Mouse (Mus musculus) adrenal gland, postnatal 4 days (tissue): Measurements from ENCODE around the gene Wdr72. TPM values are rescaled to one million over a fixed set of nuclear protein-coding genes. Genes with fewer than 3 reads are reported as not detected.
A peak's percentile ranks its signal among the peaks of the same experiment; 100 is the strongest.

Experiments used
- DNase-seq, 2 experiments: peaks; one replicate each; pipeline ENCODE4 v3.0.0; 2021 to 2022; ENCODE audit warnings: low spot score in 2 of 2, mixed read lengths in 2 of 2
- long read RNA-seq, 2 experiments: library from polyadenylated mRNA; stranded (forward); transcript quantifications; one replicate each; pipeline ENCODE4 v2.0.0; 2021
- total RNA-seq, 2 experiments: library from RNA; stranded (reverse); gene quantifications; 2 replicates each; pipeline ENCODE4 v1.2.3; 2021

Gene Wdr72
- 1 to 10 TPM in 1 of 2 experiments, under 1 TPM in 1; 0.17 to 1.1 TPM for total RNA-seq
- long read RNA-seq, experiment 1: 0 reads
- long read RNA-seq, experiment 2, full-length matches to known transcripts: 1 of 1 reads
- long read RNA-seq, experiment 2, partial matches to known transcripts: 0 of 1 reads
- long read RNA-seq, experiment 2, other reads (novel, unspliced or antisense): 0 of 1 reads

DNA sequence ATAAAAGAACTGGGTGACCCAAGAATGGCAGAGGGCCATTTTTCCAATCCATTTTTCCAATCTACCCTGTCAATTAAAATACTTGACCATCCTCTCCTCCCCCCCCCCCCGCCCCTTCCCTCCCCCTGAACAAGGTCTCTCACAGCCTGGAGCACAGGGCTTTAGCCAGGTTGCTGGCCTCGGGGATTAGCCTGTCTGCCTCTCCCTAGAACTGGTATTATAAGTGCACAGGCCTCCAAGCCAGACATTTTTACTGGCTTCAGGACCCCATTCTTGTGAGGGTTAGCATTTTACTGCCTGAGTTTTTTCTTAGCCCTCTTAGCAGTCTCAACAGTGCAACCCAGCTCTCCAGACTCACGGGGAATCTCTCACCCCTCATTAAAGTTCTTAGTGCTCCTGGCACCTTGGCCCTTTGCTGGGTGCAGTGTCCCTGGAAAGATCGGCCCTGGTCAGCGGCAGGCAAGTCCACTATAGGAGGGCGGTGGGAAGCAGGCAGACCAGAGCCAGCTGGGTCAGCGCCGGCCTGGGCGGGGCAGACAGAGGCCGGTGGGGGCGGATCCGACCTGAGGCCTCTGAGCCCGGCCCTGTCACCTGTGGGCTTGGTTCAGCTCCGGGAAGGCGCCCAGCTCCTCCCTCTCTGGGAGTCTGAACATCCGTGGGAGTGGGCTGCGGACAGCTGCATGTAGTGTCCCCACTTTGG lies at the start of gene Wdr72:
Wdr72 (plus strand) TSS at position 596 of the 700 bp plus-strand sequence.
- DNase-seq: no peak

DNA sequence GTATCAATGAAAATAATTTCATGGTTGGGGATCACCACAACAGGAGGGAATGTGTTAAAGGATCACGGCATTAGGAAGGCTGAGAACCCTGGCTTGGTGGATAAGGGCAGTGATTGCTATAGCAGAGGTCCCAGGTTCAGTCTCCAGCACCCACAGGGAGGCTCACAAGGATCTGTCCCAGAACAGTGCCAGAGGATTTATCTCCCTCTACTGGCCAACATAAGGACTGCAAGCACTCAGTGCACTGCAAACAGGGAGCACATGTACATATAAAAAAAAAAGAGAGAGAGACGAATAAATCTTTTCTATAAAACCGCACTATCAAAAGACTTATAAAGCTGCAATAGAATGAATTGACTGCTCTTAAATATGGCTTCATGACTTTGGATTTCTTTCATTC lies 43.9 kb upstream of the Wdr72 start:
- DNase-seq: no peak

DNA sequence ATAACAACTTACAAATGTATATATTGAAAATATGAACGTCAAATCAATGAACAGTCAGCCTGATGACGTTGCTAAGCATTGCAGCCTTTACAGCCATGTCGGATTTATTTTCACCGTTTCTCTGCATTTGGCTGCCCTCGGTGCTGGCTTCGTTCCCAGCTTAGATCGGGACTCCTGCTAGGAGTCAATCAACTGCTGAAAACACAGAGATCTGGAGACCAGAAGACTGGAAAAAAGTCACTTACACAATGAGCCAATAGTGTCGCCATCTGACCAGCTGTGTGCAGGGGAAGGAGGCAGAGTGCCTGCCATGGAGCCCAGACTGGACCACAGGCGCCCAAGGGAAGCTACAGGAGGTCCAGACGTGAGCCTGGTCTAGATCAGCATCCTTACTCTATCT lies 43.4 kb upstream of the Wdr72 start:
- no peak for DNase-seq

DNA sequence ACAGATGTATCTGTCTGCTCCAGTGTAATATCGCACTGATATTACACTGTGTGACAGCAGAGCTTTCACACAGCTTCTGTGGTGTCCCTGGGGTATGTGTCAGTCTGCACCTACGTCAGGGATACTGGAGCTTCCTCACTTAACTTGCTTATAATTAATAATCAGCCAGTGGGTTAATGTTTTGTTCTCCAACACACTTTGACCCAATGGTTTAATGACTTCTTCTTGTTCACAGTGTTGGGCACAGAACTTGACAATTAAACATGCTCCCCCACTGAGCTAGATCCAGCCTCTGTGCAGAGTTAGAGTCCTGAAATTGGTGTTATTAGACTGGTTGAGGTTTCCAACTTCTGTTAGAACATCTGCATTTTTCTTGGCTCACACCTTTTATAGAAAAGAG lies 34.2 kb upstream of the Wdr72 start:
- DNase-seq: no peak

DNA sequence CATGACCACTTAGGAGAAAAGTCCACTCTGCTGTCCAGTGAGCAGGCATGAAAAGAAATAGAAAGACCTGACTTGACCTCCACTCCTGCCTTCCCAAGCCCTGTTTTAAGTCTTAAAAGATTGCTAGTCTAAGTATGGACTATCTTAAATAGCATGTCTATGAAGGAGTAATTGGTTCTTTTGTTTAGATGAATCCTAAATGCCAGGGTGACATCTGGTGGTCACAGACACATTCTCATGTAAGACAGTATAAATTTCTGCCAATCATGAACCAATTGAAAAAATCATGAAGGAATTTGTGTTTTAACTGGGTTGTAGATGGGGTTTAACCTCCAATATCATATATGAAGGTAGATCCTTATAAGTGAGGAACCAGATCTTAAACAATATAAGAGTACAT lies 31.7 kb upstream of the Wdr72 start:
- no peak for DNase-seq

DNA sequence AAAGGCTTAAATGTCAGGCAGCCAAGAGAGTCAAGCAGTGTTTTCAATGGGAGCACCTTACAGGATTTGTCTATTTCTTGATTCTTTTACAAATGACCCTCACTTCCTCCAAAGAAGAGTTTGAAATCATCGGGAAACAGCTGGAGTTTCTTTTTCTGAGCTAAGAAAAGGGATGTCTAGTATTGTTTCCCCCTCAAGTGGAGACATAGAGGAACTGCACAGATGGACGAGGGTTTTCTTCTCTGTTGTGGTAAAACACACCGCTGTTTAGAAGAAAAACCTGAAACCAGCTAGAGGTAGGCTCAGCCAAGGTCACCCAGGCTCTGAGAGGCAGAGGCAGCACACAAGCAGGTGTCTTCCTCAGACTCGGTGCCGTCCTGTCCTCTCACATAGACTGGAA lies 29.9 kb upstream of the Wdr72 start:
- no peak for DNase-seq

DNA sequence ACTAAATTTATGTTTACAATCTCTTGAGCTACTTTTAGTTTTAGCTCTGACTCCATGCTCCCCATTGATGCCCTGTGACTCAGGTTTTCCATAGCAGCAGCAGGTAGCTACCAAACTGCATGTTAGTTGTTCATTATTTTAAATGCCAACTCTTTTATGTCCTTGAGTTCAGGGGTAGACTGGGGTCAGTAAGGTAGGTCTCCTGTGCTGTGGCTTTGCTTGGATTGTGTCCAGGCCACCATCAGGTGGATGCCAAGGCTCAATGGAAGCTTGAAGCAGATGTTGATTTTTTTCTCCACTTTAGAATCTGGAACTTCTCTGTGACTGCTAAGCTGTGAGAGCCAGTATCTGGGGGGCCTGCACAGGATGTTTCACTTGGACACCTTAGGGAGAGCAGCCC lies 8.6 kb upstream of the Wdr72 start:
- no peak for DNase-seq

DNA sequence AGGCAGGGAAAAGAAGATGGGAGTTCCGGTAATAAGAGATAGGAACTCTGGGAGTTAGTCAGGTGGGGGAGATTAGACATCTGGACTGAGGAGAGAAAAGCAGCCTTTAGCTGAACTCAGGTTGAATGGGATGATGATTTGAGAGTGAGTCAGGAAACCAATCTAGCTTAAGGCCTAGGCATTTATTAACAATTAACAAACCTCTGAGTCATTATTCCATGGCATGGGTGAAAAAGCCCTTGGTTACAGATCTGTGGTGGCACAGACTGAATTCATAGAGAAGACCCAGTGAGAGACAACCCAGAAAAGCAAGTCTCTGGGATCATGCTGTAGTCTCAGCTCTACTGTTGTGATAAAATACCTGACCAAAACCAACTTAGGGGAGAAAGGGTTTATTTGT lies 7.5 kb upstream of the Wdr72 start:
- no peak for DNase-seq

DNA sequence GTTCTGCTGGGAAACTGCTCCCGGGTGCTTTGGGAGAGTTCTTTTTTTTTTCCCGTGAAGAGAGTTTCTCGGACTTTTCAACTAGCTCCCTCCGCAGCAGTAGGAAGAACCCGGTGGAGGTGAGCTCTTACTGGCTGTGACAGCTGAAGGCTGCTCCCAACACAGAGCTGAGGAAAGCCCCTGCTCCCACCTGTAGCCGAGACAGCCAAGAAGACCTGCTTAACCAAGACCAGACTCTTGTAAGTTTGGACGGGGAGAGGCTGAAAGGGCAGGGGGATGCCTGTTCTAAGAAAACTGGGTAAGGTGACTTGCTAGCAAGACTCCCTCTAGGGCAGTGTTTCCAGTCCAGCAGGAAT lies 283 bp downstream of the Wdr72 start:
- no peak for DNase-seq

DNA sequence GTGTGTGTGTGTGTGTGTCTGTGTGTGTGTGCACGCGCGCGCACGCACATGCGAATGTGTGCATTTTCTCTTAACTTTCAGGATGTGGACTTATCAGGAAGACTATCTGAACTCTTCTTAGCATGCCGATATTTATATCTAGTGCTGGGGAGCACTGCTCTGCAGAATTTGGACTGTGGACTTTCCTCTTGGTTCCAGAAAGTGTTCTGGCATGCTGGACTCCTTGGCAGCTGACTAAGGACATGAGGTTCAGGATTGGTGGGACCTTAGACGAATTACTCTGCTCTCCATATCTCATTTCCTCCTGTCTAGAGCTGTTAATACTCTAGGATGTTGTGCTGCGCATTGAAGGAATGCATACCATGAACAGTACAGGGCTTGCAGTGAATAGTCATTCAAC lies 2.4 kb downstream of the Wdr72 start:
- DNase-seq: no peak

DNA sequence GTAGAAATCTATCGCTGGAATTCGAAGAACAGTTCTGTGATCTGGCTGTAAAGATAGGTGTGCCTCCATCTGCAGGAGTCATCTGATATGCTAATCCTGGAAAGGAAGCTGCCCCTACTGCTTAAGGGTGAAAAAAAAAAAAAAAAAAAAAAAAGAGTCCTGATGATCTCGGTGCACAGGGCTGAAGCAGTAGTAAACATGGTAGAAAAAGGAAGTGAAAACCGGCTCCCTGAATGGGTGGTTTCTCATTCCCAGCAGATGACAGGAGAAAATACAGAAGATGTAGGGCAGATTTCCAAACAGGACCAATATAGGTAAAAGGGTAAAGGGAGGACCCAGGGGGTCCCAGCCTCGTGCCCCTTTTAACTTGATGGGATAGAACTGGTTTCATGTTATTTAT lies 16.1 kb downstream of the Wdr72 start:
- DNase-seq: no peak

DNA sequence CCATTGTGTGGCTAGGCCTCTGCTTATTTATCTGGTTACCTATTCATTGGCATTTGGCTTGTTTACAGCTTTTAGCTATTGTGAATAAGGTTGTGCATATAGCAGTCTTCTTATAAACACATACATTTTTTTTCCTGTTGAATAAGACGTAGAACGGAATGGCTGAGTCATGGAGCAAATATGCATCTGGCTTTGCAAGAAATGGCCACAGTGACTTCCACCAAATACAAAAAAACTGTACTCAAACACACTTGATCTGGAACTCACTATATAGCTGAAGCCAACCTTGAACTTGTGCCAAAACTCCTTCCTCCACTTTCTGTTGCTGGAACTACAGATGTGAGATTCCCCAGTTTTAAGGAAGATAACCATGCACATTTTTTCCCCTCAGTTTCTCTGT lies 23.9 kb downstream of the Wdr72 start:
- no peak for DNase-seq

DNA sequence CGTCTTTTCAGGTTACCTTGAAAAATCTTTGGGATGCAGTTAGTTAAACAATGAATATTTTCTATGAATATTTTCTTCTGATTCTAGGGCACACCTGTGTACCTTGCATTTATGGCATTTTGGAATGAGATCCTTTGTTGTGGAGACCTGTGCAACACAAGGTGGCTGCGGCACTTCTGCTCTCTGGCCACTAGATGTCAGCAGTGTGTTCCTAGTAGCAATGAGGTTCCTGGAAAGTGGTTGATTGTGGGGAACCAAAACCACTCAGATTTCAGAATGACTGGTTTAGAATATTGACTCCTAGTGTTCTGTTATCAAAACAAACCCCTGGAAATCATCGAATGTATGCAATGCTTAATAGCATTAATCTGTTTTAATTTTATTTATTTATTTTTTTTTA lies 31.7 kb downstream of the Wdr72 start:
- peak in 1 of 2 experiments; percentile 10 for DNase-seq

DNA sequence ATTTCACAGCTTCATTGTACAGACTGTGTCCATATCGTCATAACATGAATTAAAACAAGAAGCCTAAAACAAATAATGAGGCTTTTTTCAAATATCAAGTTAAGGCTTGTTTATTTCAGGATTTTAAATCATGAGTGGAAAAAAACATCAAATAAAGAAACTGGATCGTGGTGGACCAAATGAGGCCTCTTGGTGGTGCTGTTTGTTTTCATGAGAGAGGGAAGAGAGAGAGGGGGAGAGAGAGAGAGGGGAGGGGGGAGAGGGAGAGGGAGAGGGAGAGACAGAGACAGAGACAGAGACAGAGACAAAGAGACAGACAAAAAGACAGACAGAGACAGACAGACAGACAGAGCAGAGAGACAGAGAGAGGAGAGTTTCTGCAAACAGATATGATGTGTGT lies 32.5 kb downstream of the Wdr72 start:
- DNase-seq: no peak

DNA sequence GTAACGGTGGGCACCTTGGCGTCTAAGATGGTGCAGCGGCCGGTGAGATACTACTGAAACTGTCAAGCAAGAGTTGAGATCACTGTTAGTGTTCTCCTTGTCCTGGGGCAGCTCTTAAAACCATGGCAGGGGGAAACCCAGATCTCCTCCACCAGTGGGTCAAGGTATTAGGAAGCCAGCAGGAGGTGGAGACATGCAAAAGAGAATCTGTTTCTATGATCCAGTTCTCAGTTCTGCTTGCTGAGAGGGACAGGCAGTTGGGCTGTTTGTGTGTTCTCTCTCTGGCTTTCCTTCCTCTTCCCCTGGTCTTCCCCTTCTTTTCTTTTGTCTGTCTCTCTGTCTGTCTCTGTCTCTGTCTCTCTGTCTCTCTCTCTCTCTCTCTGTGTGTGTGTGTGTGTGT lies 35.0 kb downstream of the Wdr72 start:
- no peak for DNase-seq

DNA sequence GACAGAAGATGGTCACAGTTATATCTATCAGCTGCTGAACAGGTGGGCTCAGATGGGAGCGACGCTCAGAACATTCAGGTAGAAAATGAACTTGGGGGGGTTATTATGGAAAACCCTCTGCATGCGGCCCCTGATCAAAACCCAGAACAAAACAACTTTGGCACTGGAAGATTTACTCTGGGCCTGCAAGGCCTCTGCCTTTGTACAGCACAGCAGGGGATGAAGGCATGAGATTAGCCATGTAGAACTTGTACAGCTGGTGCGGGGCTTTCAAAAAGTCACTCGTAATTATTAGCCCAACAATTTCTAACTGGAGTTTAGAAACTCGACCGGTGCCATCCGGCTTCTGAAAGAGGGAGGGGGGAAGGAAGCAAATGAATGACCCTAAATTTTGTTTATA lies 38.1 kb downstream of the Wdr72 start:
- no peak for DNase-seq

DNA sequence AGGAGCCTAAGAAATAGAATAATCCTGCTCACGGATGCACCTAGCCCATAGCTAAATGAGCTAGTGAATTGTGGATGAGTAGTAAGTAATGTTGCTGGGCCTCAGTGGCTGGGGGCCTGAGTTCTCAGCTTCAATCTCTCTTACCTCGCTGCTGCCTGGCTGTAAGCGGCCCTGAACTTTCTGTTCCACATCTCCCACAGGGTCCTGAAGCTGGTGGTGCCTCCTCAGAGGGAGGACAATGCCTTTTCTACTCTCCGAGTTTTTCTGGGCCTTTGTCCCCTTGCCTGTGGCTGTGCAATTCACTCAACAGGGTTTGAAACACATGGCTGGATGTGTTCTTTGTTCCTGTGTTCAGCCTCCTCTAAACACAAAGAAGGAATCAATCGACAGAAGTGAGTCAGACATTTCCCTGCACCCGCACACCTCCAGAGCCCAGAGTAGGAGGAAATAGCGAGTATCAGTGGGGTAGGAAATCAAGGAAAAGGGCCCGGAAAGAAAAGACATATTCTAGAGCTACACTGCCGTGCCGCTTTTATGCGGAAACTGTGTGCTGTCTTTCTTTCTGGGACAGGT lies 50.3 kb downstream of the Wdr72 start:
- no peak for DNase-seq

DNA sequence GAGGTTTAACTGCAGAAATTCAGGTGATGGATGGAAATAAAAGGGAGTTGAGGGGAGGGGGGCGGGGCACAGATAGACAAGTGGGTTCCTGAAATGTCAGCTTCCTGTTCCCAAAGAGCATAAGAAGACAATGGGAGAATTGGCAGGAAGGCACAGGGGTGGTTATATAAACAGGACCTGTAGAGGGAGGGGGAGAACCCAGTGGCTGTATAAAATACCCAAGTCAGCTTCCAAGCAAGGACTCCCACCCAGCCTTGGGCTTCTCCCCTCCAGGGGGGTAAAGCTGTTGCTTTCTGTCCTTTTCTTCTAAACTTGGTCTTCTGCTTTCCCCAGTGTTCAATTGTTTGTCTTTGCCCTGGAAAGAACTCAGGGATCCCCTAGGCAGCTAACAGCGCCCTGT lies 55.5 kb downstream of the Wdr72 start:
- DNase-seq: no peak

DNA sequence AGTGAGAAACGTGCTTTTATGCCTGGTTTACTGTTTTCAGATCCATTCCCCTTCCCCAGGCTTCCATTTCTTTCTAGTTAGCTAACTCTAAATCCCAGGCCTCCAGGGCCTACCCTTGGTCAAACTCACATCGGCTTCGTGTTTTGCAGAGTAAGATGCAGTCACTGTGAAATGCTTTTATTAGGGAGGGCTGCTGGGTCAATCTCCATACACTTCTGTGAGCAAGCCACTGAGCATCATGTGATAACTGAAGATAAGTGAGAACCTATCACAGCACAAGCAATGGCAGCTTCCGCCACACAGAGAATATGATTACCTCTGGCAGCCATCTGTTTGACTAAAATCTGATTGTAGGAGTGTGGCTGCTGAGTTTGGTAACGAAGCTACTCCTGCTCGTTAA lies 59.7 kb downstream of the Wdr72 start:
- DNase-seq: no peak

DNA sequence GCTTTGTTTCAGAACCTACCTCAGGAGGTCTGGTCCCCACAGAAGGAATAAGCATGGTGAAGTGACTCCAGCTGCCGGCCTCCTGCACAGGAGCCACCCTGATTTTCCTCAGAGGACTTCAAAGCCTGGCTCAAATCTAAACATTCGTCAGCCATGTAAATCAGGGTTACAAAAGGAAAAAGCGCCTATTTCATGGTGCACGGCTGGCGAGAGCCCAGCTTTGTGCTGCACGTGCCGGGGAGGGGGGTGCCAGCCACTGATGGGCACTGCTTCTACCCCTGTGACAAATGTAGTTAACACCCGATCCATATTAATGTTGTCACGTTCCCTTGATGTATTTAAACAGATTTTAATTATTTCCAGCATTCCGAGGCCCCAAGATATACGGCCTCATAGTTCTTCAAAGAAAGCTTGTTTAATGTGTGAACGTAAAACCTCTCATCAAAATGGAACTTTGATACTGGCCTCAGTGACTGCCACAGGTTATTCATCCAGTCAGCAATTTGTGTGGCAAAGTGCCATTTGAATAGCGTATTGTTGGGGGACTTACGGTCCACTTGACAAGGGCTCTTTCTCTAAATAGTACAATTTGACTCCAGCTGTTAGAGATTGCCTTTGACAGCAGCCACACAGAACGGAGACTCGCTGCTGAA lies 76.7 kb downstream of the Wdr72 start:
- DNase-seq: no peak

DNA sequence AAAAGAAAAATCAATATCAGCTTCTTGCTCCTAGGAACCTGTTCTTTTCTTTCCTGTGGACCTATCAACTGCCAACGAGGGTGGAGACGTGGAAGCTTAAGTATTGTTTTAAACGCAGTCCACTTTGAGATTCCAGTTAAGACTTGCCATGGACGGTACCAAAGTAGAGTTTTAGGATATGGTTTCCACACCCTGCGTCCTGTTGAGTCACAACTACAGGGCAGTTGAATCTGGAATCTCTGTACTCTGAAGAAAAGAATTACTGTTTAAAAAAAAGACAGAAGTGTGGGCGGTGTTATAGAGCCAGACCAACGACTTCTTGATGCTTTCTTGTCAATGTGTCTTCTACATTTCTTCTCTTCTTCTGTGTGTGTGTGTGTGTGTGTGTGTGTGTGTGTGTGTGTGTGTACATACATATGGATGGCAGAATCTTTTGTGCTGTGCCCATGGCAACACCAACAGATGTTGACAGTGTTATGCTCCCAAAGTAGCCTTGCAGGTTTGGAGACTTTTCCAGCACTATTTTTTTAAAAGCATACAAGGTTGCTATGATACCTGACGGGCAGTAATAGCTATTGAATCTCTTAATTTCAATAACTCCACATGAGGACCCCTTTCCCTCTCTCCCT lies 77.4 kb downstream of the Wdr72 start:
- no peak for DNase-seq

DNA sequence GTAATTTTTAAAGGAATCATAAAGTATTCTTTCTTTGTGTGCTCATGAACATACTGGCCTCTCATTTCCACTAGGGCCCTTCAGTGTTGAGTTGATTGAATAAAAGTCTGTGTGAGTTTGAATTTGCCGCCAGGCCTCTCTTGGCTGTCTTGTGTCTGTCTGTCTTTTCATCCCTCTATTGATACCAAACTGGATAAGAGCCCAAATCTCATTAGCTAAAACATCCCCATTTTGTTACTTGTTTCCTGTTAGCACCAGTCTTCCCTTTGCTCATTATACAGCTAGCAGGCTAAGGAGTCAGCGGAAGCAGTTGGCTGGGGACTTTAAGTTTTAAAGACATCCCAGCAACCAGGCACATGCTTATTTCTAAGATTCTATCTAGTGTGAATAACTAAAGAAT lies 84.7 kb downstream of the Wdr72 start:
- no peak for DNase-seq
